Mouse (Mus musculus): Measurements from ENCODE around the gene Ypel4.

DNA sequence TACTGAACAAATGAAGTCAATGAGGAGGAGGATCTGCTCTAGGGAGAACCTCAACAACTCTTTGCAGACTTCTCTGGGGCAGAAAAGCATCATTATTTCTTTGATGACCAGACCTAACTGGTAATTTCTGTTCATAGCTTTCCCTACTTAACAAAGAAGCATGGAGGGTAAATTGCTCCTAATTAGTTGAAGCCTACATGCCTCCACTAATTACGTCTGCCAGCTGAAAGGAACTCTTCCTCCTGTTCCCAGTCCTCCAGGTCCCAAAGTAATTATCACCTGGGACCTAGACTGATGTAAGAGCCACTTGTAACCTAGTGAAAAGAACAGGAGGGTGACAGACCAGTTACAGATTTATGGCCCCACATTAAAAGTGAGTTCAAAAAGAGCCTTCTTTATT is 26.3 kb upstream of the Ypel4 start:
- TF ChIP-seq CTCF (IDR thresholded peaks at IDR 0.05; ENCODE audit: low read depth) = no peak
- TF ChIP-seq EP300 (IDR thresholded peaks at IDR 0.05; ENCODE audit: low read depth) = no peak
